Mouse (Mus musculus) adrenal gland, postnatal 14 days (tissue): ENCODE results near the gene Foxa1. TPM values are rescaled to one million over a fixed set of nuclear protein-coding genes. Genes with fewer than 3 reads are reported as not detected.

Experiments used
- DNase-seq: peaks from one replicate; pipeline ENCODE4 v3.0.0; 2021; ENCODE audit warnings: mixed read lengths
- total RNA-seq: library from RNA; stranded (reverse); gene quantifications from 2 replicates; pipeline ENCODE4 v1.2.3, GENCODE M21; 2021

Foxa1 gene
- total RNA-seq, 1 experiment from 2014 or later = 1.9 TPM

- DNase-seq = no peak
These were observed 5.6 kb downstream of the Foxa1 start for GRCm38 (mm10) chr12:57541118-57541517.

DNA sequence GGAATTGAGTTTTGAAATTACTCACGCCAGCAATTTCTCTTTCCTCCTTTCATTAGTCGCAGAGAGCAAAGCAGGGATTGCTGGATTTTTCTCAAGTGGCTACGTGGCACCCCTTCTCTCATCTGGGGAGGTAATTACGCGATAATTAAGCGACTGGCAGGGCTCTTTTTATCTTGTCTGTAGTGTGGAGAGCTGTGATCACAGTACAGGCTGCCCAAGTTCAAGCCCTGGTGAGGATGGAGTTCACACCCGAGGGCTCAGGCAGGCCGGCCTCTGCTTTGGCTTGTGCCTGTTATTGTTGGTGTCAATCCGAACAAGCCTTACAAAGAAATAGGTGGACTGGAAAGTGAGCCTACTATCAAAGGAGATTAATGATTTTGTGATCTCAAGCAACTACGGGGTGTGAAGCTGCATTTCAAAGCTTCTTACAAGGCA, 7.1 kb downstream of the Foxa1 start:
- DNase-seq = no peak

DNA sequence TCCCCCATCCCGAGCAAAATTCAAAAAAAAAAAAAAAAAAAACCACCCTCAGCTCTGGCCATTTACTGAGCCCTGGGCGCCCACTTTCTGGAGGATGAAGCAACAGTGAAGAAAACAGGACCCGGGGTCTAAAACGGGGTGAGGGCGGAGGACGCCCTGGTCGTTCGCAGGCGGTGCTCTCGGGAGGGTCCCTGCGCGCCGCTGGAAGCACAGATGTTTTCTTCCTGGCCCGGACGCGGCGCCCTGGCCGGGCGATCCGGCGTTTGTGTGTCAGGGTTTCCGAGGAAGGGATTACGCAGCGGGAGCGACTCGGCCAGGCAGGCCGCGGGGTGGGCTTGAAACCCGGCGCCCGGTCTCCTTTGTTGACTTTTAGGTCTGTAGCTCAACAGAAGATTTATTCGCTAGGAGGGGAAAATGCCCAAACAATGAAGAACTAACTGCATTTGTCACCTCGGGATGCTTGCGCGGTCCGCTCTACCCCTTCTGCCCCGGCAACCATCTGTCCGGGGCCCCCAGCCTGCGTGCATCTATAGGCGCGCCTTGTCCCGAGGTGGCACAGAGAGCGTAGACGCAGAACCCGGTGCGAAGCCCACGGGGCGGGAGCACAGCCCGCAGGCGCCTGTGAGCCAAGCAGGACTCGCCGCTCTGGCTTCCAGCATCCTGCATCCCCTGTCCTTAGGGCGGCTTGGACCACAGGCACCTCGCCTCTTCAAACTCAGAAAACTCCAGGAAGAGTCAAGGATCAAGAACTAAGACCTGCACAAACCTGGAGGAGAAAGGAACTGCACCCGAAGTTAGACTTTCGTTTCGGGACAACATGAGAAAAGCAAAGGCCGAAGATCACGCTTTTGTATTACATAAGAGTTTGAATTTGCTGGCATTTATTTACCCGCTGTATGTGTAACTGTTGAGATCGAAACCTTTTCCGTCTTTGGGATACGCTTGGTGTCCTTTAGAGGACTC, 7.8 kb downstream of the Foxa1 start:
- DNase-seq = no peak

DNA sequence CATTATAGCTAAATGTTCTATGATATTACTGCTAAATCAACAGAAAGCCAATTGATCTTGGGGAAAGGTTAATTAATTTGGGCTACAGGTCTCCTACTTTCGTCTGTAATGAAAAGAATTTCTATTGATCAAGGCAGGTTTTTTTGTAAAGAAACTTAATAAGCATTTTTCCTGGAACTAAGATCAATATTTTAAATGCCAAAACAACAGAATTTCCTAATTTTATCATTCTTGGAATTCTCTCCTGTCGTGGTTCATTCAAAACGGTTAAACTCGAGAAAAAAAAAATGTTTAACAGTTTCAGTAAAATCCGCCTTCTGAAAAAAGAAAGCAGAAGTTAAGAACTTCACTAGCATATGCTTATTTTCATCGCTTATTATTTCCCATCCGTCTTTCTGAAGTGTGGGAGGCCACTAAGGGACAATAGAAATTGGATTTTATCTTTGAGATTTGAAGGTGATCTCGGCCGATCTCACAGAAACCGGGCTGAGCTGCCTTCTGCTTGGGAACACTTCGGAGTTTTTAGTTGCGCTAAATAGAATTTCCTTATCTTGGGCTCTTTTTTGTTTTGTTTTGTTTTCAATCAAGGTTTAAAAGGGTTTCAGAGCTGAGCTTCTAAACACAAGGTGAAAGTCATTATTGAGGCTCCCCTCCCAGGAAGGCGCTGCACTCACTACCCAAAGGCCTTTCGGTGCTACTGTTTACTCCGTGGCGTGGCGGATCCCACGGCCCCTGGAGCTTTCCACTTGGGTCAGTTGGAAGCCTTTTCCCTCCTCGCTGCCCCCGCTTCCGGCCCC, 8.7 kb downstream of the Foxa1 start:
- DNase-seq = no peak

- DNase-seq = no peak
These were observed 9.6 kb downstream of the Foxa1 start for GRCm38 (mm10) chr12:57536909-57537670.

DNA sequence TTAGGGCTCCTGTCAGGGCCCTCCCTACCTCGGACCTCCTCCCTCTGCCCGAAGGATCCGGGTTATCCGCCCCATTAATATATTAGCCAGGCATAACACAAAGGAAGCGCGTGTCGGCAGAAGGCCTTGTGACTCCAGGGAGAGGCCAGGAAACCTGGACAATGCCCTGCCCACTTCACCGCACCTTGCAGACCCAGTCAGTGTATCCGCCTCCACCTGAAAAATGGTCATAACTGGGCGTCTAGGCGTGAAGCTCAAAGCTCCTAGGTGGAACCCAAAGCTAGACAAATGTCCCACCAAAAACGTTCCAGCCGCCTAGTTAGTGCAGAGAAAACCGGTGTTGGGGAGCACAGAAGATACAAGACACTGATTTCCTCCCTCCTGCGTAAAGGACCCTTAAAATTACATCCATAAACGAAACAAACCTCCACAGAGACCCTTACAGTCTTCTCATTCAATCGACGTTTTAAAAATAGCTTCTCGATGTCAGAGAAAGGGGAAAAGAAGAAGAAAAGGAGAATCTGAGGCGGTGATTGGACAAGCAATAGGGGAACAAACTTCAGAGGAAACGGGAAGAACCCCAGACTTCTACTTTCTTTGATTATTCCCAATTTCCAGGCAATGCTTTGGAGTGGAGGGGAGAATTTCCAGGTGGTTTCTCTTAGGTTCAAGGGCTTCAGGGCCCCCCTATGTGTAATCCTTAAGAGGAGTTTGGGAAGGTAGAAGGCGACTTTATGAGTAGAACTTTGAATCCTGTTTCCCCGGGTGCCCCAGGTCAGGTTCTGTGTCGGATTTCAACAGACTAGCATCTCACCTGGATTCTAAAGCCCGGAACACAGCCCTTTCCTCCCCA, 10.4 kb downstream of the Foxa1 start:
- no peak for DNase-seq

- DNase-seq = no peak
These were observed 11.7 kb downstream of the Foxa1 start for GRCm38 (mm10) chr12:57534879-57535611.

DNA sequence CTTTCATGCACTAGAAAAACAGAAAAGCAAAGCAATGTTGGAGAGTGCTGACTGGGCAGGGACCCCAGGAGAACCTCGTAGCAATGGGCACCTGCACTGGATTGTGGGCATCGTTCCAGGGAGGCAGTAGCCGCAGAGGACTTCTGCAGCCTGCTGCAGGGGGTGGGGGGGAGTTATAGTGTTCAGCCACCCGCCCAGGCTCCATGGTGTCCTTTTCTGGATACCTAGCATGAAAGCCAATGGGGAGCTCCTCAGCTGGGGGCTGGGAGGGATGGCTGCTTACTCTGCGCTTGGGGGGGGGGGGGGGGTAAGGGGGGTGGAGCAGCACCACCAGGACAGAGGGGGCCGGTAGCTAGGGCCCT, 12.2 kb downstream of the Foxa1 start:
- DNase-seq = no peak

GRCm38 (mm10) chr12:57530474-57530873, 16.2 kb downstream of the Foxa1 start:
- no peak for DNase-seq

DNA sequence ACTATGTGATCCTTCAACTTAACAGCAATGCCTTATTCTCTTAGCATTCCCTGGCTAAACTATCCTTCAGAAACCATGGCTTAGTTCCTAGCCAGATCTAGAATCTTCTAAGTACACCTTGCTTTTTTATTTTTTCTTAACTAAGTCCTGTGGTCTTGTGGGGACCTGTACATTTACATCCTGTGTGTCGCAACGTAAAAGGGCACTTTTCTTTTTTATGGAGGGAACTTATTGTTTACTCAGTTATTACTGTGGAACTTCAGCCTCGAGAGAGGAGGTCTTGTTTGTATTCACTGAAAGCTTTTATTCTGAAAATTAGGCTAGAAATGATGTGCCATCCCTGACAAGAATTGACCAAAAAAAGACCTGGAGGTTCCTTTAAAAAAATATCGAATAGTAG, 18.4 kb downstream of the Foxa1 start:
- no peak for DNase-seq

- no peak for DNase-seq
These were observed 30.9 kb downstream of the Foxa1 start for GRCm38 (mm10) chr12:57515702-57516377.

DNA sequence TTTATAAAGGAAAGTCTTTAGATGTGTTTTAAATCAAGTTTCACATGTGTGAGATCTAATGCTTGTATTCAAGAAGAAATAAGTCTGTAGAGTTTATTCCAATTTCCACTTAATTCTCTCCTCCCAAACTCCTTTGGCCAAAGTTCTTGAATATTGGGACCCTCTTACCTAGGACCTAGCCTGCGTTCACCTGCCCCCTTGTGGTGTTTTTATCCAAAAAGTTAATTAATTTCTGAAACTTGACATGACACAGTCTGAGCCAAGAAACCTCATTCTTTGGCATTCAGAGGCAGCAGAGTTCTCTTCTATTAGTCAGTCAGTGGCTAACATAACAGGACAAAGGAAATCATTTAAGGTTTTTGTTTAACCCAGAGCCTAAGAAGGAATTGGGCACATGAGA, 32.2 kb downstream of the Foxa1 start:
- no peak for DNase-seq

DNA sequence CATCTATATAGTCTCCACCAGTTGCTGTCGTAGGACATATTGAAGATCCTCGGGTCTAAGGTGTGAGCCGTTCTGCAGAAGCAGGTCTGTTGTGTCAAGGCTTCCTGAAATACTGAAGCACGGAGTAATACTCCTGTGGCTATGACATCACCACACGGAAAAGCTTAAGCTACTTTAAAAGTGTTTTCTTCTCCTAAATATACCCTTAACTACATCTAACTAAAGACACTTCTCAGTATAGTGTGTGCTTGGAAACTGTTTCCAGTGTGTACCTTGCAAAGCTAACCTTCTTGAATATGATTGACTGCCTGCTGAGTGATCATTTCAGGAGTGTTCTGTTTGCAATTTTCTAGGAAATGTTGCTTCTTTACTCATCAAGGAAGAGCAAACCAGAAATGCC, 35.2 kb downstream of the Foxa1 start:
- DNase-seq = no peak

DNA sequence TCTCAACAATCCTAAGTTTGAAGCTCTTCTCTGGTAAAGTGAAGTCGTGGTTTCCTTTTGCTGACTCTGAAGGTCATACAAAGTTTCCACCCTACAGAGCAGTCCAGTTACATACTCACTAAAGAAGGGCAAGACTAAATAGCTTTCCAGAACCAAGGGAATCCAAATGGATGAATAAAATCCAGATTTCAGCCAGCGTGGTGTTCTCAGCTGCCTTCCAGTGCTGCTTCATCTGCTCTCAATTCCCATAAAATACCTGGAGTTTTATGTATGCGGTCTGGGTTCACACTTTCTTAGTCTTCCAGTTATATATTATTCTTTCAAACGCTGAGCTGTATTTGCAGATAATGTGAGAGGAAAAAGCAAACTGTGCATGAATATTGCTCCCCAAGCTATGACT, 35.6 kb downstream of the Foxa1 start:
- DNase-seq = no peak

GRCm38 (mm10) chr12:57509726-57510125, 37.0 kb downstream of the Foxa1 start:
- no peak for DNase-seq

DNA sequence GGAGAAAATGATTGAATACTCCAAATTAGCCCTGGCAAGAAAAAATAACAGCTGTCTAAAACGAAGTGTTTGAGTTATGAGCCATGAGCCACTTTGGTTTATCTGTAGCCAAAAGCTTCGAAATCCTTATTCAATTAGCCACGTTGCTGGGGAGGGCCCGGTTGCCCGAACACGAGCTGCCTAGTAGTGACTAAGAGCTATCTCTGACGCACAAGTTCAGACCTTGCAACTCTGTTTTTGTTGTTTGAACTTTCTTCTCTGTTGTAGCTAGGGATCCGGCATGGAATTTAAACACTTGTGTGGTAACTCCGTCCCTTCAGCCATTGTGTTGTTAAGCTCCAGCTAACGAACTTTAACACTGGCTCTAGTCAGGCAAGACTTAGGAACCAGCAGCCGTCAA, 37.8 kb downstream of the Foxa1 start:
- no peak for DNase-seq

- DNase-seq = no peak
These were observed 41.4 kb downstream of the Foxa1 start for GRCm38 (mm10) chr12:57505329-57505728.

DNA sequence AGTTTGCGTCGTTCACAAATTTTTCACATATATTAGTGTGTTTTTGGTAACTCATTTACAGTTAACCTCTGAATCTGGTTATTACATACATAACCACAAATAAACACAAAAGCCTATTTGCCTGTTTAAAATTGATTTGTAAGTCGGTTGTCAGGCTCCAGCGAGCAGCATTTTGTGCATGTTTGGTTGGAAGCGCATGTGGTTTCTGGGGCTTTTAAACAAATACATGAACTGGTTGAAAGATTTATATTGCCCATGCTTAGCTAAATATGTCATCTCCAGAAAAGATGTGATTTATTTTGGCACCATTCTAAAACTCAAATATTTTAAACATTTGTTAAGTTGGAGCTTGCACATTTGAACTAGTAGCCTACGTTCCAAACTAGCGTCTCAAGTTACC, 46.5 kb downstream of the Foxa1 start:
- DNase-seq = no peak

GRCm38 (mm10) chr12:57496347-57497119, 50.2 kb downstream of the Foxa1 start:
- no peak for DNase-seq
